Mouse (Mus musculus): ENCODE results near the gene Dleu7. TPM values are rescaled to one million over a fixed set of nuclear protein-coding genes. Genes with fewer than 3 reads are reported as not detected.
A peak's percentile ranks its signal among the peaks of the same experiment; 100 is the strongest.

Gene Dleu7
- polyA plus RNA-seq, 1 experiment from 2014 or later = 28.2 TPM

- WGBS = 84% methylated on average over 5 of the region's 5 CpGs
- no peak overlapping the region for H3K4me2 ChIP-seq (ENCODE audit: low read length)
- no peak overlapping the region for H3K4me3 ChIP-seq (ENCODE audit: low read depth, low read length)
- no peak overlapping the region for H3K27ac ChIP-seq (ENCODE audit: low read depth, low read length)
- H3K36me3 ChIP-seq (ENCODE audit: control insufficient read depth, insufficient read depth, low read length) = no peaks in the 10 kb centered on the region
- H3K27me3 ChIP-seq (replicated peaks; ENCODE audit: control insufficient read depth, insufficient read depth, low read length) = no peaks in the 10 kb centered on the region
- H3K9me3 ChIP-seq (replicated peaks; ENCODE audit: control insufficient read depth, low read length) = no peaks in the 10 kb centered on the region
- no peak overlapping the region for H3K9ac ChIP-seq (ENCODE audit: low read length)
- ATAC-seq (no peak), DNase-seq (ENCODE audit: low spot score) (no peak)
- H3K4me1 ChIP-seq (ENCODE audit: control insufficient read depth, insufficient read depth, low read length) = no peaks in the 10 kb centered on the region
These were observed 36.8 kb downstream of the Dleu7 start for GRCm38 (mm10) chr14:62256066-62256465.

- peak; percentile 58 for DNase-seq (ENCODE audit: low spot score)
- Histone ChIP-seq H3K4me1 (ENCODE audit: control insufficient read depth, insufficient read depth, low read length) (no peaks in the 10 kb centered on the region), H3K27ac (ENCODE audit: low read depth, low read length) (no peak overlapping the region), H3K9ac (ENCODE audit: low read length) (no peak overlapping the region), H3K36me3 (ENCODE audit: control insufficient read depth, insufficient read depth, low read length) (no peaks in the 10 kb centered on the region), H3K4me3 (ENCODE audit: low read depth, low read length) (no peak overlapping the region), H3K9me3 (replicated peaks; ENCODE audit: control insufficient read depth, low read length) (no peaks in the 10 kb centered on the region), H3K27me3 (replicated peaks; ENCODE audit: control insufficient read depth, insufficient read depth, low read length) (no peaks in the 10 kb centered on the region), H3K4me2 (ENCODE audit: low read length) (no peak overlapping the region)
- WGBS = 47% methylated on average over 8 of the region's 8 CpGs
- no peak for ATAC-seq
These were observed 38.5 kb downstream of the Dleu7 start for GRCm38 (mm10) chr14:62254371-62254770.

GRCm38 (mm10) chr14:62251999-62252398 lies 40.8 kb downstream of the Dleu7 start:
- peak; percentile 91 for DNase-seq (ENCODE audit: low spot score)
- H3K9me3 ChIP-seq (replicated peaks; ENCODE audit: control insufficient read depth, low read length) = no peaks in the 10 kb centered on the region
- ATAC-seq = peak; percentile 84
- H3K9ac ChIP-seq (ENCODE audit: low read length) = no peak overlapping the region
- no peaks in the 10 kb centered on the region for H3K36me3 ChIP-seq (ENCODE audit: control insufficient read depth, insufficient read depth, low read length)
- no peak overlapping the region for H3K4me2 ChIP-seq (ENCODE audit: low read length)
- H3K27me3 ChIP-seq (replicated peaks; ENCODE audit: control insufficient read depth, insufficient read depth, low read length) = no peaks in the 10 kb centered on the region
- H3K4me1 ChIP-seq (ENCODE audit: control insufficient read depth, insufficient read depth, low read length) = no peaks in the 10 kb centered on the region
- H3K4me3 ChIP-seq (ENCODE audit: low read depth, low read length) = no peak overlapping the region
- WGBS = 5% methylated on average over 4 of the region's 4 CpGs
- H3K27ac ChIP-seq (ENCODE audit: low read depth, low read length) = no peak overlapping the region

- 60% methylated on average over 3 of the region's 3 CpGs for WGBS
- H3K4me2 ChIP-seq (ENCODE audit: low read length) = no peak overlapping the region
- H3K27ac ChIP-seq (ENCODE audit: low read depth, low read length) = no peak overlapping the region
- no peaks in the 10 kb centered on the region for H3K9me3 ChIP-seq (replicated peaks; ENCODE audit: control insufficient read depth, low read length)
- no peaks in the 10 kb centered on the region for H3K27me3 ChIP-seq (replicated peaks; ENCODE audit: control insufficient read depth, insufficient read depth, low read length)
- no peak overlapping the region for H3K9ac ChIP-seq (ENCODE audit: low read length)
- ATAC-seq (no peak), DNase-seq (ENCODE audit: low spot score) (no peak)
- no peaks in the 10 kb centered on the region for H3K36me3 ChIP-seq (ENCODE audit: control insufficient read depth, insufficient read depth, low read length)
- H3K4me3 ChIP-seq (ENCODE audit: low read depth, low read length) = no peak overlapping the region
- H3K4me1 ChIP-seq (ENCODE audit: control insufficient read depth, insufficient read depth, low read length) = no peaks in the 10 kb centered on the region
These were observed 42.8 kb downstream of the Dleu7 start for GRCm38 (mm10) chr14:62250046-62250445.

GRCm38 (mm10) chr14:62249251-62249650 lies 43.6 kb downstream of the Dleu7 start:
- no peaks in the 10 kb centered on the region for H3K9me3 ChIP-seq (replicated peaks; ENCODE audit: control insufficient read depth, low read length)
- no peak overlapping the region for H3K27ac ChIP-seq (ENCODE audit: low read depth, low read length)
- no peak overlapping the region for H3K4me3 ChIP-seq (ENCODE audit: low read depth, low read length)
- no peaks in the 10 kb centered on the region for H3K4me1 ChIP-seq (ENCODE audit: control insufficient read depth, insufficient read depth, low read length)
- H3K9ac ChIP-seq (ENCODE audit: low read length) = no peak overlapping the region
- DNase-seq (ENCODE audit: low spot score) (no peak), ATAC-seq (no peak)
- H3K36me3 ChIP-seq (ENCODE audit: control insufficient read depth, insufficient read depth, low read length) = no peaks in the 10 kb centered on the region
- 96% methylated on average over 2 of the region's 2 CpGs for WGBS
- H3K27me3 ChIP-seq (replicated peaks; ENCODE audit: control insufficient read depth, insufficient read depth, low read length) = no peaks in the 10 kb centered on the region
- no peak overlapping the region for H3K4me2 ChIP-seq (ENCODE audit: low read length)

- no peak overlapping the region for H3K9ac ChIP-seq (ENCODE audit: low read length)
- no peaks in the 10 kb centered on the region for H3K4me1 ChIP-seq (ENCODE audit: control insufficient read depth, insufficient read depth, low read length)
- H3K27me3 ChIP-seq (replicated peaks; ENCODE audit: control insufficient read depth, insufficient read depth, low read length) = no peaks in the 10 kb centered on the region
- DNase-seq (ENCODE audit: low spot score) = no peak
- 88% methylated on average over 10 of the region's 10 CpGs for WGBS
- no peaks in the 10 kb centered on the region for H3K36me3 ChIP-seq (ENCODE audit: control insufficient read depth, insufficient read depth, low read length)
- H3K4me2 ChIP-seq (ENCODE audit: low read length) = no peak overlapping the region
- no peak for ATAC-seq
- no peak overlapping the region for H3K27ac ChIP-seq (ENCODE audit: low read depth, low read length)
- H3K4me3 ChIP-seq (ENCODE audit: low read depth, low read length) = no peak overlapping the region
- H3K9me3 ChIP-seq (replicated peaks; ENCODE audit: control insufficient read depth, low read length) = no peaks in the 10 kb centered on the region
These were observed 44.1 kb downstream of the Dleu7 start for GRCm38 (mm10) chr14:62248796-62249195.

GRCm38 (mm10) chr14:62248345-62248744 lies 44.5 kb downstream of the Dleu7 start:
- ATAC-seq (no peak), DNase-seq (ENCODE audit: low spot score) (no peak)
- no peaks in the 10 kb centered on the region for H3K4me1 ChIP-seq (ENCODE audit: control insufficient read depth, insufficient read depth, low read length)
- no peaks in the 10 kb centered on the region for H3K27me3 ChIP-seq (replicated peaks; ENCODE audit: control insufficient read depth, insufficient read depth, low read length)
- no peaks in the 10 kb centered on the region for H3K9me3 ChIP-seq (replicated peaks; ENCODE audit: control insufficient read depth, low read length)
- no peak overlapping the region for H3K4me3 ChIP-seq (ENCODE audit: low read depth, low read length)
- WGBS = 75% methylated on average over 7 of the region's 7 CpGs
- H3K36me3 ChIP-seq (ENCODE audit: control insufficient read depth, insufficient read depth, low read length) = no peaks in the 10 kb centered on the region
- no peak overlapping the region for H3K27ac ChIP-seq (ENCODE audit: low read depth, low read length)
- H3K9ac ChIP-seq (ENCODE audit: low read length) = no peak overlapping the region
- H3K4me2 ChIP-seq (ENCODE audit: low read length) = no peak overlapping the region

GRCm38 (mm10) chr14:62245557-62245956 lies 47.3 kb downstream of the Dleu7 start:
- H3K27ac ChIP-seq (ENCODE audit: low read depth, low read length) = no peak overlapping the region
- no peak for DNase-seq (ENCODE audit: low spot score)
- no peak overlapping the region for H3K9ac ChIP-seq (ENCODE audit: low read length)
- no peaks in the 10 kb centered on the region for H3K36me3 ChIP-seq (ENCODE audit: control insufficient read depth, insufficient read depth, low read length)
- H3K4me3 ChIP-seq (ENCODE audit: low read depth, low read length) = no peak overlapping the region
- no peak for ATAC-seq
- H3K4me1 ChIP-seq (ENCODE audit: control insufficient read depth, insufficient read depth, low read length) = no peaks in the 10 kb centered on the region
- 33% methylated on average over 4 of the region's 4 CpGs for WGBS
- no peak overlapping the region for H3K4me2 ChIP-seq (ENCODE audit: low read length)
- H3K27me3 ChIP-seq (replicated peaks; ENCODE audit: control insufficient read depth, insufficient read depth, low read length) = no peaks in the 10 kb centered on the region
- H3K9me3 ChIP-seq (replicated peaks; ENCODE audit: control insufficient read depth, low read length) = no peaks in the 10 kb centered on the region

- Histone ChIP-seq H3K9ac (ENCODE audit: low read length) (no peak overlapping the region), H3K36me3 (ENCODE audit: control insufficient read depth, insufficient read depth, low read length) (no peaks in the 10 kb centered on the region), H3K9me3 (replicated peaks; ENCODE audit: control insufficient read depth, low read length) (no peaks in the 10 kb centered on the region), H3K27ac (ENCODE audit: low read depth, low read length) (no peak overlapping the region), H3K4me1 (ENCODE audit: control insufficient read depth, insufficient read depth, low read length) (no peaks in the 10 kb centered on the region), H3K4me2 (ENCODE audit: low read length) (no peak overlapping the region), H3K27me3 (replicated peaks; ENCODE audit: control insufficient read depth, insufficient read depth, low read length) (no peaks in the 10 kb centered on the region), H3K4me3 (ENCODE audit: low read depth, low read length) (no peak overlapping the region)
- no peak for DNase-seq (ENCODE audit: low spot score)
- 75% methylated on average over 2 of the region's 2 CpGs for WGBS
- no peak for ATAC-seq
These were observed 49.3 kb downstream of the Dleu7 start for GRCm38 (mm10) chr14:62243530-62243929.

All from forebrain, embryonic 14.5 days (tissue).